Mouse (Mus musculus) spleen, postnatal 36 days (tissue): ENCODE measurements around the gene Glt8d2.
"Not testable (repeated sequence)": the region's sequence is repeated elsewhere in the genome, so short reads cannot be mapped to it uniquely, and the experiment has no call there.

Source experiments
- DNase-seq, 2 experiments: peaks; one replicate each; pipeline ENCODE4 v3.0.0; 2022; ENCODE audit warnings: low spot score in 2 of 2, mixed read lengths in 1 of 2

Gene Glt8d2

GRCm38 (mm10) chr10:82646083-82646482 lies 44.4 kb downstream of the Glt8d2 start:
- DNase-seq: no peak

- no peak for DNase-seq
Measured at GRCm38 (mm10) chr10:82641481-82641880, 49.0 kb downstream of the Glt8d2 start.

GRCm38 (mm10) chr10:82639032-82639698 lies 51.3 kb downstream of the Glt8d2 start:
- no peak for DNase-seq

- DNase-seq: no peak
Measured at GRCm38 (mm10) chr10:82636321-82636720, 54.1 kb downstream of the Glt8d2 start.

- no peak for DNase-seq
Measured at GRCm38 (mm10) chr10:82634348-82634747, 56.1 kb downstream of the Glt8d2 start.

GRCm38 (mm10) chr10:82632496-82633280 lies 57.8 kb downstream of the Glt8d2 start:
- no peak for DNase-seq

GRCm38 (mm10) chr10:82631133-82631532 lies 59.3 kb downstream of the Glt8d2 start:
- no peak for DNase-seq

- no peak for DNase-seq
Measured at GRCm38 (mm10) chr10:82630497-82630896, 60.0 kb downstream of the Glt8d2 start.

GRCm38 (mm10) chr10:82629586-82630255 lies 60.7 kb downstream of the Glt8d2 start, which contains the start of gene Tdg:
Tdg (plus strand) TSS chr10:82629828.
- DNase-seq: peak; percentile 94

- peak; percentile 21 to 49 for DNase-seq
Measured at GRCm38 (mm10) chr10:82629111-82629585, 61.3 kb downstream of the Glt8d2 start.

- not testable (repeated sequence) for DNase-seq
Measured at GRCm38 (mm10) chr10:82623553-82623932, 66.9 kb downstream of the Glt8d2 start.

- DNase-seq: peak; percentile 77 to 83
Measured at GRCm38 (mm10) chr10:82622671-82623552, 67.5 kb downstream of the Glt8d2 start, which contains the start of gene 1190007I07Rik. 1190007I07Rik (minus strand) TSS chr10:82623228.

- DNase-seq: no peak
Measured at GRCm38 (mm10) chr10:82622235-82622634, 68.2 kb downstream of the Glt8d2 start.
